Mouse (Mus musculus) thymus, adult 2 months (tissue): ENCODE data around the gene Hpca.

Source experiments
- CTCF ChIP-seq: fragments of 200-500 bp; IDR thresholded peaks from 2 replicates; pipeline ENCODE4 v1.5.1; 2012; ENCODE audit warnings: mild to moderate bottlenecking, control low read depth, low read length, moderate library complexity, borderline replicate concordance; ENCODE audit not compliant: control insufficient read depth, poor library complexity, insufficient read depth; ENCODE audit errors: extremely low read depth
- POLR2A ChIP-seq: fragments of 200-500 bp; IDR thresholded peaks from 2 replicates; pipeline ENCODE4 v1.6.1; 2012; ENCODE audit warnings: mild to moderate bottlenecking, low read length, control low read depth, moderate library complexity; ENCODE audit not compliant: control insufficient read depth, poor library complexity, insufficient read depth; ENCODE audit errors: extremely low read depth

GRCm38 (mm10) chr4:129105356-129105755, 16.5 kb downstream of the Hpca start, which contains the start of gene Tmem54:
- no peak for TF ChIP-seq POLR2A
- TF ChIP-seq CTCF = no peak
